Mouse (Mus musculus): Measurements from ENCODE around the gene Rxfp4. TPM values are rescaled to one million over a fixed set of nuclear protein-coding genes. Genes with fewer than 3 reads are reported as not detected.

Rxfp4 gene
- total and polyA plus RNA-seq, 2 experiments from 2014 or later, result not detected

DNA sequence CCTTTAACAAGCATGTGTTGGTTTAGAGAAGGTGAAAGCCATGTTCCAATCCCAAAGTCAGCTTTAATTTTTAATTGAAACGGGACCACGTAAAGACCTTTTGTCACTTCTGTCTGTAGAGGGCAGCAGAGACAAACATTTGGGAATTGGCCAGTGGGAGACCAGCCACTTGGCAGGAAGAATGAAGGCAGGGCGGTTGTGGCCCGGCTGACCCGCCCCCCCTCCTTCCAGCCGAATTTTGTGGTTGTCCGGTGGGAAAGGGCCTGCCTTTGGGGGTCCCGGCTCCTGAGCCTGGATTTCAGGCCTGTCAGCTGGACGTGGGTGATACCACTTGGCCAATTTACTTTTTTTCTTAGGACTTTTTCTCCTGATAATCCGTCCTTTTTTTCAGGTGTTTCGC lies 24.5 kb upstream of the Rxfp4 start:
- peak overlapping the region; percentile 51 for H3K4me2 ChIP-seq (ENCODE audit: low read depth, low read length)
- peak; percentile 81 for TF ChIP-seq CTCF (IDR thresholded peaks at IDR 0.05; ENCODE audit: low read depth)
- H3K27me3 ChIP-seq (ENCODE audit: insufficient read depth, low read length), result no peaks in the 10 kb centered on the region
- H3K27ac ChIP-seq, result no peak overlapping the region
- peak; percentile 93 for DNase-seq (ENCODE audit: low spot score)
- H3K9me3 ChIP-seq (ENCODE audit: low read length), result no peaks in the 10 kb centered on the region
- WGBS, result 8% methylated on average over 11 of the region's 11 CpGs
- ATAC-seq, result peak; percentile 68; the same call in 1 of the 2 replicates
- no peaks in the 10 kb centered on the region for H3K4me1 ChIP-seq (ENCODE audit: insufficient read depth, low read length)
- H3K4me3 ChIP-seq (ENCODE audit: low read length), result peak overlapping the region; percentile 18
- 0 out of 2 replicates have a peak overlapping the region, but pooled peaks have one; percentile 2 for H3K9ac ChIP-seq (replicated peaks; ENCODE audit: low read length)
- no peaks in the 10 kb centered on the region for H3K36me3 ChIP-seq (ENCODE audit: insufficient read depth, low read length)

DNA sequence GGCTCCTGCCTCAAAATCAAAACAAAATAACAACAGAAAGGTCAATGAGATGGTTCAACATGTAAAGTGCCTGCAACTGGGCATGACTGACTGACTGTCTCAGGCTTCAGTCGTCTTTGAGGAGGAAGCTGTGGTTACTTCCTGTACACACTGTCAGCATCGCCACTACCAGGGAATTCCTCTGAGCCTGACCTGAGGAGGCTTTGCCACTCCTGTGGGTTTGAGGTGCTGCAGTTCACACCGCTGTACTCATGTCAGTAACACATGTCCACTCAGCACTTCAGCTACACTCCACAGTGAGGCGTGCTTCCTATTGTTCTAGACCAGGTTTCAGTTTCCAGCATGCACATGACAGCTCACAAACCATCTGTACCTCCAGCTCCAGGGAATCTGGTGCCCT lies 11.2 kb upstream of the Rxfp4 start:
- H3K4me3 ChIP-seq (ENCODE audit: low read length), result no peak overlapping the region
- H3K9ac ChIP-seq (replicated peaks; ENCODE audit: low read length), result no peak overlapping the region
- H3K4me1 ChIP-seq (ENCODE audit: insufficient read depth, low read length), result no peaks in the 10 kb centered on the region
- ATAC-seq, result no peak
- no peak overlapping the region for H3K27ac ChIP-seq
- no peaks in the 10 kb centered on the region for H3K36me3 ChIP-seq (ENCODE audit: insufficient read depth, low read length)
- no peaks in the 10 kb centered on the region for H3K27me3 ChIP-seq (ENCODE audit: insufficient read depth, low read length)
- TF ChIP-seq CTCF (IDR thresholded peaks at IDR 0.05; ENCODE audit: low read depth), result no peak
- 86% methylated on average over 4 of the region's 4 CpGs for WGBS
- no peak overlapping the region for H3K4me2 ChIP-seq (ENCODE audit: low read depth, low read length)
- no peak for DNase-seq (ENCODE audit: low spot score)
- H3K9me3 ChIP-seq (ENCODE audit: low read length), result no peaks in the 10 kb centered on the region

DNA sequence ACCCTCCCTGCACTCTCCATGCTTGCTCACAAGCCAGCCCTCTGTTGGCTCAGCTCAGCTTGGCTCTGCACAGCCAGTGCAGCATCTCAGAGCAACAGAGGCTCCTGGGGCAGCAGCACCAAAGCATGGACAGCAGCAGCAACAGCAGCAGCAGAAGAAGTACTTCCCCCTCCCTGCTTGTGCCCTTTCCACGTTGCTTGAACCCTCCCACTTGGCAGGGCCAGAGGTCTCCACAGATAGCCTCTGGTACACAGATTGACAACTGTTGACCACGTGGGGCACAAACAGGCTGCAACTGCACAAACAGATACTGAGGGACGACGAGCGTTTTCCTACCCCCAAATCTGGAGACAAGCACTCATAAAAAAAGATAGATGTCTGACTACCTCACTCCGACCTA lies 6.9 kb upstream of the Rxfp4 start:
- ATAC-seq, result no peak

DNA sequence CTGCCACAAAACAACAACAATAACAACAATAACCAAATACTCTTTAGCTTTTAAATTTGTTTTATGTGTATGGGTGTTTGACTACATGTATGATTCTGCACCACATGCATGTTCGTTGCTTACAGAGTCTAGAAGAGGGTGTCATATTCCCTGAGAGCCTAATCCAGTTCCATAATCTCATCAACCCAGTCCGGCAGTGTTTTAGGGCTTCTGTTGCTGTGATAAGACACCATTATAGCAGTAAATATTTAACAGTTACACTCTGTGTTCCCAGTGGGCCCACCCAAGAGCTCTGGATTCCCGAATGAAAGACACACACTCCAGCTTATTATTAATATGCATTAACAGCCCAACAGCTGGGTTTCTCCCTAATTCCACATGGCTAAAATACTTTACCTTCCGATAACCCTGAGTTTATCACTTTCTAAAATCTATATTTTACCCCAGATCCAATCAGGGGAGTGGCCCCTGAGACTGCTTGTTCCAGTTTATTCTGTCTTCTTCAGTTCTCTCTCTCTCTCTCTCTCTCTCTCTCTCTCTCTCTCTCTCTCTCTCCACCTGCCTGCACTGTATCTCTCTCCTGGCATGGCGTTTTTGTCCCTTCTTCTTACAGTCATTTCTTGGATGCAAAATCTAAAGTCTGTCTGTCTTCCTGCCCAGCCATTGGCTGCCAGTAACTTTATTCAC lies 5.6 kb upstream of the Rxfp4 start:
- Histone ChIP-seq H3K4me3 (ENCODE audit: low read length) (no peak overlapping the region), H3K4me1 (ENCODE audit: insufficient read depth, low read length) (no peaks in the 10 kb centered on the region; the same call in 1 of the 2 replicates), H3K9me3 (ENCODE audit: low read length) (no peaks in the 10 kb centered on the region), H3K27ac (no peak overlapping the region), H3K27me3 (ENCODE audit: insufficient read depth, low read length) (no peaks in the 10 kb centered on the region), H3K9ac (replicated peaks; ENCODE audit: low read length) (no peak overlapping the region), H3K4me2 (ENCODE audit: low read depth, low read length) (no peak overlapping the region), H3K36me3 (ENCODE audit: insufficient read depth, low read length) (no peaks in the 10 kb centered on the region)
- DNase-seq (ENCODE audit: low spot score), result no peak
- no peak for ATAC-seq
- 75% methylated on average over 5 of the region's 5 CpGs for WGBS
- TF ChIP-seq CTCF (IDR thresholded peaks at IDR 0.05; ENCODE audit: low read depth), result no peak

More for the DNA sequence above, 6.9 kb upstream of the Rxfp4 start:
- 46% methylated on average over 6 of the region's 6 CpGs for WGBS
- H3K4me1 ChIP-seq (ENCODE audit: insufficient read depth, low read length), result no peaks in the 10 kb centered on the region; the same call in 1 of the 2 replicates
- no peak for DNase-seq (ENCODE audit: low spot score)
- H3K27me3 ChIP-seq (ENCODE audit: insufficient read depth, low read length), result no peaks in the 10 kb centered on the region
- H3K4me3 ChIP-seq (ENCODE audit: low read length), result no peak overlapping the region
- no peak overlapping the region for H3K4me2 ChIP-seq (ENCODE audit: low read depth, low read length)
- no peak overlapping the region for H3K27ac ChIP-seq
- H3K36me3 ChIP-seq (ENCODE audit: insufficient read depth, low read length), result no peaks in the 10 kb centered on the region
- no peak for TF ChIP-seq CTCF (IDR thresholded peaks at IDR 0.05; ENCODE audit: low read depth)
- no peak overlapping the region for H3K9ac ChIP-seq (replicated peaks; ENCODE audit: low read length)
- H3K9me3 ChIP-seq (ENCODE audit: low read length), result no peaks in the 10 kb centered on the region

DNA sequence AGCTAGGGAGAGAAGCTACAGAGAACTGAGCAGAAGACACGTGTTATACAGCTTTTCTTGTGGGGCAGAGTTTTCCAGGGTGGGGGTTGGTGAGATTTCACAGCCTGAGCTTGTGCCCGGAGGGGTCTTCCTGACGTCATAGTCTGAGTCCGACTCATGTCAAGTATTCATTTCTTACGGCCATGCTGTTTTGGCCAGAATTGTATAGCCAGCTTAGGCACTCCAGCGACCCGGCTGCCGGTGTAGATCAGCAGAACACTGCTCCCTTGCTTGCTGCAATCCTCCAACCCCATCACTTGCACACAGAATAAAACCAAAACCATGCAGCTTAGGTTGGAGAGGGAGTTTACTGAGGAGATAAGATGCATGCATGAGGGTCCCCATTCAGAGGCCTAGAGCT lies 2.7 kb upstream of the Rxfp4 start:
- DNase-seq (ENCODE audit: low spot score), result no peak

DNA sequence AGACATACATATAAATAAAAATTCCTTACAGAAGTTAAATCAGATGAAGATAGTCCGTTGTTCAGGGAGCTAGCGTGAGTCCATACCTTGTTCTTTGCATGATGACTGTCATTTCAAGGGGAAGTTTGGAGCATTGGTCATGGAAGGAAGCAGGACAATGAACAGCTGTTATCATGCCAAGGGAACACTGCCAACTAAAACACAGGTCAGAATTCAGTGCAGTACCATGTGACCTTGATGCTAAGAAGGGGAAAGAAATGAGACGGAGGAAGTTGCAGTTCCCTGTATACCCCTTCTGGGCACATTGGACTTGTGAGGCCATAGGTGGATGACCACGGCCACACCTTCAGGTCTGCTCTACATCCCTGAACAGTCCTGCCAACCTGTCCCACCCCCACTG lies 1.7 kb upstream of the Rxfp4 start:
- Histone ChIP-seq H3K4me2 (ENCODE audit: low read depth, low read length) (no peak overlapping the region), H3K9me3 (ENCODE audit: low read length) (no peaks in the 10 kb centered on the region), H3K4me1 (ENCODE audit: insufficient read depth, low read length) (no peaks in the 10 kb centered on the region; the same call in 1 of the 2 replicates), H3K27me3 (ENCODE audit: insufficient read depth, low read length) (no peaks in the 10 kb centered on the region), H3K9ac (replicated peaks; ENCODE audit: low read length) (no peak overlapping the region), H3K36me3 (ENCODE audit: insufficient read depth, low read length) (no peaks in the 10 kb centered on the region), H3K27ac (no peak overlapping the region), H3K4me3 (ENCODE audit: low read length) (no peak overlapping the region)
- ATAC-seq, result no peak
- TF ChIP-seq CTCF (IDR thresholded peaks at IDR 0.05; ENCODE audit: low read depth), result no peak
- DNase-seq (ENCODE audit: low spot score), result no peak
- WGBS, result 67% methylated on average over 4 of the region's 4 CpGs

More for the DNA sequence above, 2.7 kb upstream of the Rxfp4 start:
- Histone ChIP-seq H3K27ac (no peak overlapping the region), H3K4me1 (ENCODE audit: insufficient read depth, low read length) (no peaks in the 10 kb centered on the region; the same call in 1 of the 2 replicates), H3K4me2 (ENCODE audit: low read depth, low read length) (no peak overlapping the region), H3K4me3 (ENCODE audit: low read length) (no peak overlapping the region), H3K27me3 (ENCODE audit: insufficient read depth, low read length) (no peaks in the 10 kb centered on the region), H3K9ac (replicated peaks; ENCODE audit: low read length) (no peak overlapping the region), H3K36me3 (ENCODE audit: insufficient read depth, low read length) (no peaks in the 10 kb centered on the region), H3K9me3 (ENCODE audit: low read length) (no peaks in the 10 kb centered on the region)
- no peak for TF ChIP-seq CTCF (IDR thresholded peaks at IDR 0.05; ENCODE audit: low read depth)
- no peak for ATAC-seq
- WGBS, result 85% methylated on average over 8 of the region's 8 CpGs
